Mouse (Mus musculus): ENCODE measurements at regions not wholly inside any gene's neighbourhood (a gene's known extent, or its start where the extent isn't known, plus 50 kb on each side); places are given as distances from the start of the nearest gene placed in this dataset.
A peak's percentile ranks its signal among the peaks of the same experiment; 100 is the strongest.

- Histone ChIP-seq H3K4me3 (ENCODE audit: low read depth, low read length) (no peak overlapping the region), H3K27me3 (ENCODE audit: insufficient read depth, low read length) (no peaks in the 10 kb centered on the region), H3K4me2 (no peak overlapping the region), H3K9ac (no peak overlapping the region), H3K9me3 (ENCODE audit: low read depth, low read length) (no peaks in the 10 kb centered on the region), H3K36me3 (ENCODE audit: insufficient read depth) (no peaks in the 10 kb centered on the region), H3K4me1 (ENCODE audit: insufficient read depth) (peaks cover 11% of the 10 kb centered on the region; the same call in 1 of the 2 replicates), H3K27ac (ENCODE audit: low read depth) (no peak overlapping the region)
- WGBS, result 16% methylated on average over 6 of the region's 6 CpGs
- ATAC-seq (ENCODE audit: insufficient read depth) (peak; percentile 11; the same call in 1 of the 2 replicates), DNase-seq (peak; percentile 76)
- TF ChIP-seq CTCF (IDR thresholded peaks at IDR 0.05; ENCODE audit: low read depth), result peak; percentile 80
Measured at GRCm38 (mm10) chr11:114462755-114463374, 205.5 kb upstream of the Rpl38 start.

GRCm38 (mm10) chr11:114454876-114455330 is 213.4 kb upstream of the Rpl38 start:
- H3K4me2 ChIP-seq, result no peak overlapping the region
- no peak overlapping the region for H3K9ac ChIP-seq
- no peak overlapping the region; the same call in 1 of the 2 replicates for H3K27ac ChIP-seq (ENCODE audit: low read depth)
- no peak for TF ChIP-seq CTCF (IDR thresholded peaks at IDR 0.05; ENCODE audit: low read depth)
- H3K9me3 ChIP-seq (ENCODE audit: low read depth, low read length), result no peaks in the 10 kb centered on the region
- H3K4me3 ChIP-seq (ENCODE audit: low read depth, low read length), result no peak overlapping the region
- H3K4me1 ChIP-seq (ENCODE audit: insufficient read depth), result no peaks in the 10 kb centered on the region
- ATAC-seq (ENCODE audit: insufficient read depth) (peak; percentile 35; the same call in 1 of the 2 replicates), DNase-seq (no peak)
- H3K36me3 ChIP-seq (ENCODE audit: insufficient read depth), result no peaks in the 10 kb centered on the region
- 41% methylated on average over 12 of the region's 12 CpGs for WGBS
- H3K27me3 ChIP-seq (ENCODE audit: insufficient read depth, low read length), result no peaks in the 10 kb centered on the region

GRCm38 (mm10) chr11:114448776-114449401 is 219.4 kb upstream of the Rpl38 start:
- H3K4me3 ChIP-seq (ENCODE audit: low read depth, low read length), result no peak overlapping the region
- H3K27me3 ChIP-seq (ENCODE audit: insufficient read depth, low read length), result no peaks in the 10 kb centered on the region
- H3K27ac ChIP-seq (ENCODE audit: low read depth), result peak overlapping the region; percentile 13; the same call in 1 of the 2 replicates
- no peaks in the 10 kb centered on the region for H3K36me3 ChIP-seq (ENCODE audit: insufficient read depth)
- TF ChIP-seq CTCF (IDR thresholded peaks at IDR 0.05; ENCODE audit: low read depth), result no peak
- H3K4me2 ChIP-seq, result no peak overlapping the region; the same call in 1 of the 2 replicates
- no peaks in the 10 kb centered on the region for H3K9me3 ChIP-seq (ENCODE audit: low read depth, low read length)
- DNase-seq, result peak; percentile 76
- 26% methylated on average over 13 of the region's 13 CpGs for WGBS
- H3K9ac ChIP-seq, result no peak overlapping the region
- H3K4me1 ChIP-seq (ENCODE audit: insufficient read depth), result peaks cover 23% of the 10 kb centered on the region
- peak; percentile 26 for ATAC-seq (ENCODE audit: insufficient read depth)

- 80% methylated on average over 5 of the region's 5 CpGs for WGBS
- Histone ChIP-seq H3K9me3 (ENCODE audit: low read depth, low read length) (no peaks in the 10 kb centered on the region), H3K9ac (no peak overlapping the region), H3K4me3 (ENCODE audit: low read depth, low read length) (no peak overlapping the region; the same call in 1 of the 2 replicates), H3K27me3 (ENCODE audit: insufficient read depth, low read length) (no peaks in the 10 kb centered on the region), H3K27ac (ENCODE audit: low read depth) (peak overlapping the region; percentile 14; the same call in 1 of the 2 replicates), H3K36me3 (ENCODE audit: insufficient read depth) (no peaks in the 10 kb centered on the region), H3K4me2 (peak overlapping the region; percentile 60), H3K4me1 (ENCODE audit: insufficient read depth) (peaks cover 23% of the 10 kb centered on the region)
- no peak for ATAC-seq (ENCODE audit: insufficient read depth)
- no peak for DNase-seq
- no peak for TF ChIP-seq CTCF (IDR thresholded peaks at IDR 0.05; ENCODE audit: low read depth)
Measured at GRCm38 (mm10) chr11:114447461-114447847, 220.9 kb upstream of the Rpl38 start.

- Histone ChIP-seq H3K27ac (ENCODE audit: low read depth) (peak overlapping the region; percentile 72), H3K4me1 (ENCODE audit: insufficient read depth) (peaks cover 23% of the 10 kb centered on the region), H3K36me3 (ENCODE audit: insufficient read depth) (no peaks in the 10 kb centered on the region), H3K4me3 (ENCODE audit: low read depth, low read length) (peak overlapping the region; percentile 22), H3K9me3 (ENCODE audit: low read depth, low read length) (no peaks in the 10 kb centered on the region), H3K9ac (peak overlapping the region; percentile 26; the same call in 1 of the 2 replicates), H3K4me2 (peak overlapping the region; percentile 60), H3K27me3 (ENCODE audit: insufficient read depth, low read length) (no peaks in the 10 kb centered on the region)
- no peak for TF ChIP-seq CTCF (IDR thresholded peaks at IDR 0.05; ENCODE audit: low read depth)
- ATAC-seq (ENCODE audit: insufficient read depth) (peak; percentile 82), DNase-seq (peak; percentile 69)
- WGBS, result 1% methylated on average over 21 of the region's 23 CpGs
Measured at GRCm38 (mm10) chr11:114446617-114447460, 221.5 kb upstream of the Rpl38 start.

- H3K4me1 ChIP-seq (ENCODE audit: insufficient read depth), result peaks cover 23% of the 10 kb centered on the region
- H3K4me2 ChIP-seq, result peak overlapping the region; percentile 60
- no peaks in the 10 kb centered on the region for H3K27me3 ChIP-seq (ENCODE audit: insufficient read depth, low read length)
- no peak for TF ChIP-seq CTCF (IDR thresholded peaks at IDR 0.05; ENCODE audit: low read depth)
- no peak overlapping the region for H3K9ac ChIP-seq
- no peaks in the 10 kb centered on the region for H3K36me3 ChIP-seq (ENCODE audit: insufficient read depth)
- WGBS, result 4% methylated on average over 8 of the region's 8 CpGs
- H3K4me3 ChIP-seq (ENCODE audit: low read depth, low read length), result no peak overlapping the region
- ATAC-seq (ENCODE audit: insufficient read depth) (no peak), DNase-seq (no peak)
- H3K27ac ChIP-seq (ENCODE audit: low read depth), result peak overlapping the region; percentile 72
- no peaks in the 10 kb centered on the region for H3K9me3 ChIP-seq (ENCODE audit: low read depth, low read length)
Measured at GRCm38 (mm10) chr11:114446075-114446616, 222.2 kb upstream of the Rpl38 start.

Data from lung, embryonic 14.5 days (tissue).